Mouse (Mus musculus) adrenal gland, postnatal 25 days (tissue): ENCODE data around the gene Acy3. TPM values are rescaled to one million over a fixed set of nuclear protein-coding genes. Genes with fewer than 3 reads are reported as not detected.
"Not testable (repeated sequence)": the region's sequence is repeated elsewhere in the genome, so short reads cannot be mapped to it uniquely, and the experiment has no call there.

Source experiments
- DNase-seq: peaks from one replicate; pipeline ENCODE4 v3.0.0; 2021; ENCODE audit warnings: mixed read lengths
- long read RNA-seq: library from polyadenylated mRNA; stranded (forward); transcript quantifications from one replicate; pipeline ENCODE4 v2.0.0, GENCODE M21; 2021
- total RNA-seq: library from RNA; stranded (reverse); gene quantifications from 2 replicates; pipeline ENCODE4 v1.2.3, GENCODE M21; 2021

Gene Acy3
- 18.5 and 27.6 TPM in 2 replicates for total RNA-seq
- long read RNA-seq, transcript Acy3-201 (6 exons, 1,505 nt): minor isoform, 9 of 38 reads
- long read RNA-seq, transcript Acy3-205 (8 exons, 1,284 nt): major isoform, 12 of 38 reads
- long read RNA-seq, partial matches to known transcripts: 12 of 38 reads
- long read RNA-seq, other reads (novel, unspliced or antisense): 5 of 38 reads

DNA sequence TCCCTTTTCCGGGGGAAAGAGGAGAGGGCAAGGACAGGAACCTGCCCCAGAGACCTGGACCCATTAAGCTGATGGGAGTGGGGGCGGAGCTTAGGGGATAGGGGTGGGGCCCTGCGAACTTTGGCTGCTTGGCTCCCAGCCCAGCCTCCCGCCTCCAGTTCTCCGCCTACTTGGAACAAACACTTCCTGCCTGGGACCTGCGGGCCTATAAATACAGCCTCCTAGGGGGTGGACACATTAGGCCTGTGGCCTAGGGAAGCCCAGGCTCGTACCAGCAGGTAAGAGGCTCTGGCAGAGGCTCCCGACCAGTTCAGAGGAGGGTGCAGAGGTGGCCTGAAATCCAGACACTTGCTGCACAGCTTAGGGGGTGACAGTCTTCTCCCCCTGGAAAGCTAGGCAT lies at the start of gene Acy3:
Acy3 (plus strand) TSS at position 237 of the 400 bp plus-strand sequence.
- DNase-seq: peak; percentile 87

DNA sequence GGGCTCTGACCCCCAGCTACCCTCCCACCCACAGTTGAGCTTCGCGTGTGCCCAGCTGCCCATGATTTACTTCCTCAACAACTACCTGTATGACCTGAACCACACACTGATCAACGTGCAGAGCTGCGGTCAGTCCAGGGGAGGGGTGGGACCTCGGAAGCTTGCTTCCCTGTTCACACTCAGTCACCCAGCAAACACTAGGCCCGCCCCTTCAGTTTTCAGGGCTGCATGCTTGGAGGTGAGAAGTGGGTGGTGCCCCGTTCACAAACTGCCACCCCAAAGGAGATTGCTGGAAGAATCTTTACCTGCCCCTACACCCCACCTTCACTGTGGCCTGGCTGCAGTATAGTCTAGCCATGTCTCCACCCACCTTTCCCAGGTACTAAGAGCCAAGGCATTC lies 44.1 kb upstream of the Acy3 start:
- DNase-seq: no peak

DNA sequence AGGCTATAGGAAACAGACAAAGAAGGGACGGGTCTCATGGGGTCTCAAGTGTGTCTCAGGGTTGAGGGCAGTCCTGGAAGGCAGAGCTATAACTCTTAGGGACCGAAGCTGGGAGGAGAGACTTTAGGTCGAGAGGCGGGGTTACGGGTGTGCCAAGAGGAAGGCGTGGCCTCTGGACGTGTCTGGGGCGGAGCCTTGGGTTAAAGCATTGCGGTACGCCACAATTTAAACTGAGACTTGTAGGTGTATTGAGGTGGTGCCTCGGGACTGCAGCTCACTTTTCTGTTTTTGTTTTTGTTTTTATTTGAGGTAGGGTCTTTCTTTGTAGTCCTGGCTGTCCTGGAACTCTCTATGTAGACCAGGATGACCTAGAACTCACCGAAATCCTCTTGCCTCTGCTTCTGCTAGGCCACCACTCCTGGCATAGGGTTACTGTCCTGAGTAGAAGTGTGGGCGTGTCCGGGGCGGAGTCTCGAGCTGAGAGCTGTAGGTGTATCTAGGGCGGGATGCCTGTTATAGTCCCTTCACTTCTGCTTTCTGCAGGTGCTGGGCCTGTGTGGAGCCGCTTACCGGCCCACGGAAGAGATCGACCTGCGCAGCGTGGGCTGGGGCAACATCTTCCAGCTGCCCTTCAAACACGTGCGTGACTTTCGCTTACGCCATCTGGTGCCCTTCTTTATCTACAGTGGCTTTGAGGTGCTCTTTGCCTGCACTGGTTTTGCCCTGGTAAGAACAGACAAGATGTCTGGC lies 43.2 kb upstream of the Acy3 start:
- no peak for DNase-seq

GRCm38 (mm10) chr19:3945872-3946564 lies 40.4 kb upstream of the Acy3 start:
- DNase-seq: no peak

GRCm38 (mm10) chr19:3946715-3947114 lies 39.7 kb upstream of the Acy3 start:
- DNase-seq: peak; percentile 61

GRCm38 (mm10) chr19:3947813-3948212 lies 38.6 kb upstream of the Acy3 start:
- DNase-seq: no peak

GRCm38 (mm10) chr19:3948546-3948945 lies 37.8 kb upstream of the Acy3 start:
- DNase-seq: no peak

GRCm38 (mm10) chr19:3950331-3950730 lies 36.0 kb upstream of the Acy3 start:
- DNase-seq: no peak

- DNase-seq: no peak
Observed at GRCm38 (mm10) chr19:3951461-3951860, 34.9 kb upstream of the Acy3 start.

DNA sequence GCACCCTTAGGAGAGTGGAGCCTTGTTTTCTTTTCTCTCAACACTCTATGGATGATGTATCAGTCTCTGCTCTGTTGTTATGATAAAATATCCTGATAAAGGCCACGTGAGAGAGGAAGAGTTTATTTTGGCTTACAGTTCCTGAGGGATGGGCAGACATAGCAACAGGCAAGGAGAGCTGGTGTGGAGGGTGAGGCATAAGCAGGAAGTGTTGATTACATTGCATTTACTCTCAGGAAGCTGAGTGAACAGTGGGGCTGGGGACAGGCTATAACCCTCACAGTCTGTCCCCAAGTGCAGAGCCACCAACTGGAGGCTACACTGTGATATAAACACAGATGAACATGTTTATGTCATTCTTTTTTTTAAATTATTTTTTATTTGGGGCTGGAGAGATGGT lies 34.3 kb upstream of the Acy3 start:
- DNase-seq: no peak

DNA sequence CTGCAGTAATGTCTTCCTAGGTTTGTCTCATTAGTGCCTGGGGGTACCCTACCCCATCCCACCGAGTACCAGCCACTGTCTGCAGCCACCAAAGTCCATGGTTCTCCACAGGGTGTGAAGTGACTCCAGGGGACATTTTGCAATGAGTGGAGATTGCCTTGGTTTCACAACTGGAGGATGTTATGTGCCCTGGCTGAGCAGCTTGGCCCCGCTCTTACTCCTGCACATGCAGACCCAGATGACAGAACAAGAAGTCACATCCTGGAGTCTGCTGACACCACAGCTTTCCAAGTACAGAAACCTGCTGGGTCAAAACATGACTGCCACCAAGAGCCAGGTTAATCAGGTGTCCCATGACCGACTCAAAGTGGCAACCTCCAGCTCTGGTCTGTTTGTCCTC lies 31.3 kb upstream of the Acy3 start:
- DNase-seq: no peak

GRCm38 (mm10) chr19:3955804-3956203 lies 30.6 kb upstream of the Acy3 start:
- DNase-seq: no peak

DNA sequence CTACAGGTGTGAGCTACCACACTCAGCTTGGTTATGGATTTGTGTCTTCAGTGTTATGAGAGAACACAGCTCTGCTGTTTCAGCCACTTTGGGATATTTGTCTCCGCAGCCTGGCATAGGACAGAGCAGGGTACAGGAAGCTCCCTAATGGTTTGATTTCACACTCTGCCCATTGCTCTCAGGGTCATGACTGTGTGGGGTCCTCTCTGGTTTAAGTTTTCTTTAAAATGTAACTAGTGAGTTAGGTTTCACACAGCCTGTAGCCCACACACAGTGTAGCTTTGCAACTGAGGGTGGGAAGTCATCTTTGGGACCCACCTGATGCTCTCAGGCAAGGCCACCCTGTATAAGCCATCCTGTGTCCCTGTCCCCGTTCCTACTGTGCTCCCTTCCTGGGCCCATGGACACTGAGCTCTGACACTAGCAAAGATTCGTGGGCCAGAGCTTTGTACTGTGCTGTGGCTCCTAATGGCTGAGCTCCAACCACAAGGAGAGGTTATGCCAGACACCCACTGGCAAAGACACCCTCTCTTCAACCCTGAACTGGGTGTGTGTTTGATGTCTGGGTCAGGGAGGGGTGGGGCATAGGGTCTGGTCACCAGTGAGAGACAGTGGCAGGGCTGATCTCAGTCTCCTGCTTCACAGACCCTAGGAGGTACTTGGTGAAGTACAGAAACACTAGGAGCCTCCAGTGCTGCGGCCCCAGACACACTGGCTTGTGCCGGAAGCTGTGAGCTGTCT lies 28.9 kb upstream of the Acy3 start:
- not testable (repeated sequence) for DNase-seq

GRCm38 (mm10) chr19:3958470-3958869 lies 27.9 kb upstream of the Acy3 start, which contains the start of gene Aldh3b3:
TSS of gene Aldh3b3 (plus strand) at chr19:3958645.
- DNase-seq: no peak

DNA sequence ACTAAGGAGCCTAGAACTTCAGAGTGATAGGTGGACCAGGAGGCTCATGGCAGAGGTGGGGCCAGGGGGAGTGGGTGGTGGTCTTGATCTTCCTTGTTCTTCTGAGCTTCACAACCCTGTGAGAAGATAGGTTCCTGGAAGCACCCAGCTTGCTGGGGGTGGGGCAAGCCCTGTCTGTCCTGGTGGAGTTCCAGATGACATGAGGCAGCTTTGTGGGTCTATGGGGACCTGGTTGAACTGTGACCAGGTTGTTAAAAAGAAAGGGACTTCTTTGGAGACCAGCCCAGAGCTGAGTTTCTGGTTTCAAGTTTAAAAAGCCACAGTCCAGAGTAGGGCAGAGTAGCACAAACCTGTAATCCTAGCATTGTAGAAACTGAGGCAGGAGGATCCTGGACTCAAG lies 27.3 kb upstream of the Acy3 start:
- DNase-seq: no peak

DNA sequence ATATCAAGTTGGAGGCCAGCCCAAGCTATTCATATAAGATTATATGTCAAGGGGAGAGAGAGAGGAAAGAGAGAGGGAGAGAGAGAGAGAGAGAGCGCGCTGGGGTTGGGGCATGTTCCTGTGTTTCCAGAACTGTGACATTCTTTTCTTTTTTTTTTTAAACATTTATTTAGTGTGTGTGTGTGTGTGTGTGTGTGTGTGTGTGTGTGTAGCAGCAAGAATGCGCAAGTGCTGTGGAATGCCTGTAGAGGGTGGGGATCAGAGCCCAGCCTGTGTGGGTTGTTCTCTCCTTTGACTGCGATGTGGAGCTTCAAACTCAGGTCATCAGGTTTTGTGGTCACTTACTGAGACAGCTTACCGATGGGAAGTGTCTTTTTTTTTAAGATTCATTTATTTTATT lies 26.2 kb upstream of the Acy3 start:
- no peak for DNase-seq

- DNase-seq: not testable (repeated sequence)
Observed at GRCm38 (mm10) chr19:3961805-3962204, 24.6 kb upstream of the Acy3 start.

- no peak for DNase-seq
Observed at GRCm38 (mm10) chr19:3962469-3962868, 23.9 kb upstream of the Acy3 start.

- DNase-seq: no peak
Observed at GRCm38 (mm10) chr19:3964030-3964429, 22.3 kb upstream of the Acy3 start.

- no peak for DNase-seq
Observed at GRCm38 (mm10) chr19:3966330-3967075, 19.9 kb upstream of the Acy3 start.

DNA sequence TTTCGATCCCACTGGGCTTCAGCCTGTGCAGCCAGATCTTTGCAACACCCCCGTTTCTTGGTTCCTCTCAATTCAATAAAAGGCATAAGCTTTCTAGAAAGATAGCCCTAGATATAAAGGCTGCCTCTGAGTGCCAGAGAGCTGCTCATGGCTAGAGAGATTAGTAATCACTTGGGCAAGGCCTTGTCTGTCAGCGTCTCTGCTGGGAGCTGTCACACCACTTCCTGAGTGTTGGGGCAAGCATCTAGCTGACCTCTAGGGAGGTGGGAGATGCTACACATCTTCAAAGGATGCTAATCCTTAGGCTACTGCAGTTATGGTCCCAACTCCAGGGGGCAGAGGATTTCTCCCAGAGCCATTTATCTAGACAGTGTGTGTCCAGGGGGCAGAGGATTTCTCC lies 19.1 kb upstream of the Acy3 start:
- no peak for DNase-seq

DNA sequence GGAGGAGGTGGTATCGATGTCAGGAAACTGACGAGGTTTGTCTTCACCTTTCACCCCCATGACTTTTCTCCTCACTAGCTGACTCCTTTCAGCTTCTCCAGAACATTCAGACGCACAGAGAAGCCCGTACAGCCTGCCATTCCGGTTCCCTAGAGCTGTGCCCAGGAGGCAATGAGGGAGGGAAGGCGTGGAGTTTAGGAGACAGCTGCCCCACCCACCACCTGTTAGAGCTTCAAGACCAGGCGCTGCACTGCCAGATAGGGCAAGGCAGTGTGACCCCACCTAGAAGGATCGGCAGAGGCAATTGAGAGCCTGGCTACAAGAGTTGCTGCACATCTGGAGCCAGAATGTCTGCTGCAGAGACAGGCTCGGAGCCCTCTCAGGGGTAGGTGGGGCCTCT lies 14.1 kb upstream of the Acy3 start, which contains the start of gene Aldh3b2:
Aldh3b2 (plus strand) TSS at position 100 of the 400 bp plus-strand sequence.
- no peak for DNase-seq
